Mouse (Mus musculus) CH12.LX (cell line): ENCODE measurements at regions not wholly inside any gene's neighbourhood (a gene's known extent, or its start where the extent isn't known, plus 50 kb on each side); places are given as distances from the start of the nearest gene placed in this dataset.

ENCODE experiments used
- DNase-seq: peaks from one replicate; pipeline ENCODE4 v3.0.0-alpha.2; 2013; ENCODE audit errors: extremely low read depth
- H3K27ac ChIP-seq: 2 replicates; pipeline ENCODE4 v1.5.1; 2012; ENCODE audit warnings: low read depth, mild to moderate bottlenecking, control low read depth, moderate library complexity; ENCODE audit not compliant: insufficient read depth
- H3K27me3 ChIP-seq: replicated peaks from 2 replicates; pipeline ENCODE3; 2012; ENCODE audit warnings: inconsistent platforms
- H3K36me3 ChIP-seq, 2 experiments: replicated peaks in 1 of 2; 2 replicates each; pipeline versions ENCODE3 to v1.6.1; 2012; ENCODE audit warnings: inconsistent platforms in 1 of 2, low read length in 1 of 2, mild to moderate bottlenecking in 1 of 2, mixed read lengths in 1 of 2, moderate library complexity in 1 of 2; ENCODE audit not compliant: control insufficient read depth in 1 of 2, insufficient read depth in 1 of 2
- H3K4me1 ChIP-seq, 2 experiments: 2 replicates each; pipeline ENCODE4 v1.6.1; 2012; ENCODE audit warnings: inconsistent platforms in 1 of 2, moderate library complexity in 1 of 2; ENCODE audit not compliant: insufficient read depth in 2 of 2, control insufficient read depth in 1 of 2
- H3K4me2 ChIP-seq: 2 replicates; pipeline ENCODE4 v1.6.1; 2012; ENCODE audit warnings: low read depth, mild to moderate bottlenecking, control low read depth; ENCODE audit not compliant: poor library complexity, insufficient read depth, severe bottlenecking
- H3K4me3 ChIP-seq, 3 experiments: fragments of 150-350 bp in 1 of 3; sonication (generic) in 1 of 3; replicated peaks in 1 of 3; 2 replicates each; pipeline versions ENCODE3 to v1.5.1; 2011 to 2012; ENCODE audit warnings: low read depth in 2 of 3, low read length in 2 of 3, mild to moderate bottlenecking in 2 of 3, moderate library complexity in 2 of 3, control low read depth in 1 of 3, improper control_type of control experiment in 1 of 3, inconsistent platforms in 1 of 3, mixed read lengths in 1 of 3; ENCODE audit not compliant: poor library complexity in 1 of 3
- H3K79me2 ChIP-seq: replicated peaks from 2 replicates; pipeline ENCODE4 v1.6.1; 2012; ENCODE audit warnings: mild to moderate bottlenecking, moderate library complexity; ENCODE audit not compliant: control insufficient read depth, poor library complexity, insufficient read depth, severe bottlenecking; ENCODE audit errors: extremely low read depth
- H3K9ac ChIP-seq: 2 replicates; pipeline ENCODE4 v1.6.1; 2012; ENCODE audit warnings: low read depth, mild to moderate bottlenecking, control low read depth, moderate library complexity; ENCODE audit not compliant: insufficient read depth
- H3K9me3 ChIP-seq: replicated peaks from 2 replicates; pipeline ENCODE3; 2012; ENCODE audit warnings: low read length, inconsistent platforms, mixed read lengths
- CHD2 ChIP-seq: IDR thresholded peaks from 2 replicates; pipeline ENCODE4 v1.6.1; 2011; ENCODE audit warnings: low read length, improper control_type of control experiment
- CTCF ChIP-seq, 2 experiments: IDR thresholded peaks in 1 of 2; conservative IDR thresholded peaks in 1 of 2; 2 replicates each; pipeline ENCODE4 v1.5.1; 2011 to 2012; ENCODE audit warnings: low read depth in 2 of 2, low read length in 2 of 2, improper control_type of control experiment in 1 of 2, inconsistent platforms in 1 of 2, mild to moderate bottlenecking in 1 of 2, moderate library complexity in 1 of 2
- ELF1 ChIP-seq: IDR thresholded peaks from 2 replicates; pipeline ENCODE4 v1.6.1; 2014; ENCODE audit warnings: low read depth, mild to moderate bottlenecking, inconsistent platforms, low read length, improper control_type of control experiment
- ETS1 ChIP-seq: conservative IDR thresholded peaks from 2 replicates; pipeline ENCODE4 v1.6.1; 2012; ENCODE audit warnings: low read depth, mild to moderate bottlenecking, inconsistent platforms, low read length, improper control_type of control experiment, moderate library complexity
- IRF4 ChIP-seq: IDR thresholded peaks from 2 replicates; pipeline ENCODE4 v1.6.1; 2014; ENCODE audit warnings: low read depth, mild to moderate bottlenecking, inconsistent platforms, low read length, improper control_type of control experiment
- JUN ChIP-seq: IDR thresholded peaks from 2 replicates; pipeline ENCODE4 v1.6.1; 2011; ENCODE audit warnings: low read depth, mild to moderate bottlenecking, low read length, improper control_type of control experiment, moderate library complexity; ENCODE audit not compliant: insufficient read depth
- KAT2A ChIP-seq: IDR thresholded peaks from 2 replicates; pipeline ENCODE4 v1.6.1; 2012; ENCODE audit warnings: low read length, improper control_type of control experiment, inconsistent platforms; ENCODE audit not compliant: insufficient replicate concordance
- MAFK ChIP-seq: IDR thresholded peaks from 2 replicates; pipeline ENCODE4 v1.6.1; 2011; ENCODE audit warnings: low read length, improper control_type of control experiment; ENCODE audit not compliant: insufficient replicate concordance
- MAX ChIP-seq: IDR thresholded peaks from 2 replicates; pipeline ENCODE4 v1.6.1; 2011; ENCODE audit warnings: low read length, improper control_type of control experiment
- MAZ ChIP-seq: IDR thresholded peaks from 2 replicates; pipeline ENCODE4 v1.6.1; 2012; ENCODE audit warnings: low read depth, mild to moderate bottlenecking, inconsistent platforms, low read length, improper control_type of control experiment, moderate library complexity
- MEF2A ChIP-seq: IDR thresholded peaks from 2 replicates; pipeline ENCODE4 v1.6.1; 2014; ENCODE audit warnings: low read depth, mild to moderate bottlenecking, inconsistent platforms, low read length, improper control_type of control experiment, borderline replicate concordance
- MXI1 ChIP-seq: IDR thresholded peaks from 2 replicates; pipeline ENCODE4 v1.6.1; 2011; ENCODE audit warnings: mild to moderate bottlenecking, low read depth, low read length, improper control_type of control experiment
- MYC ChIP-seq: IDR thresholded peaks from 2 replicates; pipeline ENCODE4 v1.6.1; 2011; ENCODE audit warnings: low read depth, mild to moderate bottlenecking, improper control_type of control experiment, low read length
- NELFE ChIP-seq: IDR thresholded peaks from 2 replicates; pipeline ENCODE4 v1.6.1; 2011; ENCODE audit warnings: low read depth, low read length, improper control_type of control experiment
- PAX5 ChIP-seq: IDR thresholded peaks from 2 replicates; pipeline ENCODE4 v1.6.1; 2012; ENCODE audit warnings: low read length, inconsistent platforms, mixed read lengths
- POLR2A ChIP-seq: IDR thresholded peaks from 2 replicates; pipeline ENCODE4 v1.6.1; 2011; ENCODE audit warnings: low read depth, mild to moderate bottlenecking, improper control_type of control experiment, low read length
- RAD21 ChIP-seq: IDR thresholded peaks from 2 replicates; pipeline ENCODE4 v1.6.1; 2011; ENCODE audit warnings: low read depth, mild to moderate bottlenecking, low read length, improper control_type of control experiment, moderate library complexity
- RCOR1 ChIP-seq: conservative IDR thresholded peaks from 2 replicates; pipeline ENCODE4 v1.6.1; 2012; ENCODE audit warnings: low read depth, mild to moderate bottlenecking, inconsistent platforms, low read length, improper control_type of control experiment
- SIN3A ChIP-seq: IDR thresholded peaks from 2 replicates; pipeline ENCODE4 v1.6.1; 2012; ENCODE audit warnings: low read length, improper control_type of control experiment, inconsistent platforms
- SMC3 ChIP-seq: IDR thresholded peaks from 2 replicates; pipeline ENCODE4 v1.6.1; 2011; ENCODE audit warnings: low read depth, low read length, improper control_type of control experiment
- USF1 ChIP-seq: IDR thresholded peaks from 2 replicates; pipeline ENCODE4 v1.6.1; 2014; ENCODE audit warnings: low read depth, mild to moderate bottlenecking, inconsistent platforms, low read length, improper control_type of control experiment
- ZC3H11A ChIP-seq: IDR thresholded peaks from 2 replicates; pipeline ENCODE4 v1.6.1; 2012; ENCODE audit warnings: low read depth, mild to moderate bottlenecking, inconsistent platforms, low read length, improper control_type of control experiment
- ZMIZ1 ChIP-seq: IDR thresholded peaks from 2 replicates; pipeline ENCODE4 v1.6.1; 2012; ENCODE audit warnings: low read depth, mild to moderate bottlenecking, inconsistent platforms, low read length, improper control_type of control experiment
- ZNF384 ChIP-seq: IDR thresholded peaks from 2 replicates; pipeline ENCODE4 v1.6.1; 2012; ENCODE audit warnings: low read depth, low read length, improper control_type of control experiment, inconsistent platforms
- dilution Hi-C: fragments of 300-500 bp; cut with MboI; formaldehyde crosslinking; loops from 2 replicates; pipeline ENCODE4 v1.14.3; 2020; ENCODE audit warnings: low sequenced_read_pairs; ENCODE audit not compliant: extremely low pct_unique_long_range_greater_than_20kb, extremely low pct_ligation_motif_present
- in situ Hi-C: fragments of 300-500 bp; cut with MboI; formaldehyde crosslinking; loops from 3 replicates; pipeline ENCODE4 v1.14.3; 2019; ENCODE audit warnings: low sequenced_read_pairs, low pct_ligation_motif_present, low pct_unique_long_range_greater_than_20kb, mixed read lengths

DNA sequence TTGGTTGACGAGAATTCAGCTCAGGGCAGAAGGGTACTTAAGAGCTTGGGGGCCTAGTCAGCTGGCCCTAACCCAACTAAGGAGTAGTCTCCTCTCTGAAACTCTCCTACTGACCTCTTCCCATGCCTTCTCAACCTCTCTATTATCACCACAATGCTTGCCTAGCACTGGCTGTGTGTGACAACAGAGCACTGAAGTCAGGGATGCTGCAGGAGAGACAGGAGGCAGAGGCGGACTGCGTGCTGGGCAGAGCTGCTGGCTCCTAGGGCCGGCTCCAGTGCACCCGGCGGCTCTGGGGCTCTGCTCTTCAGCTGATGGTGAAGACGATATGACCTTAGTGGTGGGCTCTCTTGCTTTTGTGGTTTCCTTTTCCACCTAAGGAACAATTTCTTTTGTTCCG lies 72.6 kb downstream of the Zfp36l2 start:
- dilution Hi-C loops (no loop called here), in situ Hi-C loops (no loop called here)
- Histone ChIP-seq H3K4me3 (no peak overlapping the region), H3K27ac (no peak overlapping the region), H3K79me2 (no peaks in the 10 kb centered on the region), H3K27me3 (no peaks in the 10 kb centered on the region), H3K9ac (no peak overlapping the region), H3K9me3 (no peaks in the 10 kb centered on the region), H3K4me2 (no peak overlapping the region), H3K36me3 (no peaks in the 10 kb centered on the region), H3K4me1 (peaks cover 36 to 55% of the 10 kb centered on the region in 2 experiments)
- no peak for TF ChIP-seq ELF1
- TF ChIP-seq USF1, result no peak
- TF ChIP-seq IRF4, result no peak
- TF ChIP-seq ETS1, result no peak
- no peak for TF ChIP-seq POLR2A
- DNase-seq, result no peak

DNA sequence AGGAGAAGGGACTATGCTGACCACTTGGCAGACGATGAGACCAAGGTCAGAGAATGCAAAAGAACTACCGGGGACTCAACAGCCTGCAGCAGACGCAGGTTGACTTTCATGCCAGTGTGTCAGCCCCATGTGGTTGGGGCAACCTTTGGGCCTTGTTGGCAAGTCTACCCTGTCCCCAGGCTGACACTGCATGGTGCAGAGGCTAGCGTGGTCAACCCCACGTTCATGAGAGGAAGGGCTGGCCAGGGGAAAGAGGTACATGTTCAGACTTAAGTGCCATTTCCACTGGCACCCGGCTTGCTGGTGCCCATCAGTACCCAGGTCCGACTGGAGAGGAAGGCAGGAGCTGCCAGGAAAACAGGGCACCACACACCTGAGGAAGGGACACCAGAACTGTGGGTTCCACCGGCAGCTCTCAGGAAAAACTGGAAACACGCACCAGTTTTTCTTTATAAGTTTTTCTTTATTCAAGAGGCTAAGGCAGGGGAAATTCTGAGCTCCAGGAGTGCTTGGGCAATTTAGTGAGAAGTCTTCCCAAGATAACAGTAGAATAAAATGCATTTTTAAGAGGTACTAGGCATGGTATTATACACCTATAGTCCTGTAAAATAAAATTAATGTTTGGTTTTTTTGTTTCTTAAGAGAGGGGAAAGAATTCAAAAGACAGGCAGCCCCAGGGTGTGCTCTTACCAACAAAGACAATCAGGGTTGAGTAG lies 73.3 kb downstream of the Zfp36l2 start:
- no peaks in the 10 kb centered on the region for H3K79me2 ChIP-seq
- no peak overlapping the region for H3K9ac ChIP-seq
- peaks cover 29 to 51% of the 10 kb centered on the region in 2 experiments for H3K4me1 ChIP-seq
- no peaks in the 10 kb centered on the region for H3K27me3 ChIP-seq
- H3K36me3 ChIP-seq, result no peaks in the 10 kb centered on the region
- TF ChIP-seq MEF2A (no peak), MXI1 (0 out of 2 replicates have a peak, but pooled peaks have one; percentile 9), MAX (peak; percentile 4; the same call in 1 of the 2 replicates)
- no peak overlapping the region for H3K4me2 ChIP-seq
- H3K9me3 ChIP-seq, result no peaks in the 10 kb centered on the region
- in situ Hi-C loops (no loop called here), dilution Hi-C loops (no loop called here)
- H3K4me3 ChIP-seq, result no peak overlapping the region
- no peak overlapping the region for H3K27ac ChIP-seq
- no peak for DNase-seq

DNA sequence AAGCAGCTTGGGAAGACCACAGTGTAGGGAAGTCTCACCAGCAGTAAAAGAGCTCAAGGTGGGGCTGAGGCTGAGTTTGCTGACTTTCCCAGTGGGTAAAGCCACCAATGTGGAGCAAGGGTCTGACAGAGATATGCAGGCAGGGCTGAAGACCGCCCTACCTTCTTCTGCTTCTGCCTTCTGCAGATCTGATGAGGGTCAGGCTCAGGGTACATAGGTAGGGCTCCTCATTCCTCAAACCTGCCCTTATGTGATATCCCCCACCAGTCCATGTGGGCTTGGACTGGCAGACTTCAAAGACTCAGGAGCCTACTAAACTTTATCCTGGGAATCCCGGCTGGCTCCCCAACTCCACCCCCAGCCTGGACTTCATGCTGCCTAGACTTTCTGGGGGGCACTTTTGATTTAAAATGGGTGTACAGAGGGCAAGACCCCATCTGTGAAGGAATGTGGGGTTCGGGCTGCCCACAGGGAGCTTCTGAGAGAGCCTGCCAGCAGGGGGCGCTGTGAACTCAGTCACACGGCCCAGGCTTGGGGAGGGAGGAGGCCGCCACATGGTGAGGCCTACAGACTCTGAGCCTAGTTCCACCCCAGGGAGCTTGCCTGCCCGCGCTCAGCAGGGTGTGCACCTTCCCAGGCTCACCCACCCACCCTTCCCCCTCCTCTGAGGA lies 74.0 kb downstream of the Zfp36l2 start:
- Histone ChIP-seq H3K79me2 (no peaks in the 10 kb centered on the region), H3K36me3 (no peaks in the 10 kb centered on the region), H3K4me3 (no peak overlapping the region), H3K4me2 (no peak overlapping the region), H3K4me1 (peaks cover 23 to 44% of the 10 kb centered on the region in 2 experiments), H3K27ac (no peak overlapping the region), H3K9me3 (no peaks in the 10 kb centered on the region), H3K27me3 (no peaks in the 10 kb centered on the region), H3K9ac (no peak overlapping the region)
- dilution Hi-C loops (no loop called here), in situ Hi-C loops (no loop called here)
- TF ChIP-seq ZC3H11A (peak; percentile 84), CTCF (conservative IDR thresholded peaks at IDR 0.05 in 1 of 2, IDR thresholded peaks at IDR 0.05 in 1 of 2; ENCODE audit: low read depth in 2 of 2, low read length in 2 of 2) (peak; percentile 27 to 94; a peak in 2 of 4 replicates), MAX (peak; percentile 85), USF1 (no peak), JUN (no peak), MYC (peak; percentile 94), RAD21 (peak; percentile 92), MAFK (no peak), KAT2A (no peak), SIN3A (peak; percentile 13; the same call in 1 of the 2 replicates), ELF1 (no peak), ZMIZ1 (no peak), CHD2 (no peak; the same call in 1 of the 2 replicates), PAX5 (no peak), NELFE (0 out of 2 replicates have a peak, but pooled peaks have one; percentile 27), SMC3 (peak; percentile 96), RCOR1 (no peak), MXI1 (peak; percentile 55), ZNF384 (no peak), IRF4 (no peak; the same call in 1 of the 2 replicates), MAZ (peak; percentile 96)
- peak; percentile 85 for DNase-seq
